Mouse (Mus musculus) urinary bladder, adult 18-20 months (tissue): ENCODE results near the gene Kdm5d.
A peak's percentile ranks its signal among the peaks of the same experiment; 100 is the strongest.

Experiments used
- DNase-seq, 2 experiments: peaks; one replicate each; pipeline ENCODE4 v3.0.0; 2022; ENCODE audit warnings: low spot score in 2 of 2, mixed read lengths in 2 of 2

Gene Kdm5d

DNA sequence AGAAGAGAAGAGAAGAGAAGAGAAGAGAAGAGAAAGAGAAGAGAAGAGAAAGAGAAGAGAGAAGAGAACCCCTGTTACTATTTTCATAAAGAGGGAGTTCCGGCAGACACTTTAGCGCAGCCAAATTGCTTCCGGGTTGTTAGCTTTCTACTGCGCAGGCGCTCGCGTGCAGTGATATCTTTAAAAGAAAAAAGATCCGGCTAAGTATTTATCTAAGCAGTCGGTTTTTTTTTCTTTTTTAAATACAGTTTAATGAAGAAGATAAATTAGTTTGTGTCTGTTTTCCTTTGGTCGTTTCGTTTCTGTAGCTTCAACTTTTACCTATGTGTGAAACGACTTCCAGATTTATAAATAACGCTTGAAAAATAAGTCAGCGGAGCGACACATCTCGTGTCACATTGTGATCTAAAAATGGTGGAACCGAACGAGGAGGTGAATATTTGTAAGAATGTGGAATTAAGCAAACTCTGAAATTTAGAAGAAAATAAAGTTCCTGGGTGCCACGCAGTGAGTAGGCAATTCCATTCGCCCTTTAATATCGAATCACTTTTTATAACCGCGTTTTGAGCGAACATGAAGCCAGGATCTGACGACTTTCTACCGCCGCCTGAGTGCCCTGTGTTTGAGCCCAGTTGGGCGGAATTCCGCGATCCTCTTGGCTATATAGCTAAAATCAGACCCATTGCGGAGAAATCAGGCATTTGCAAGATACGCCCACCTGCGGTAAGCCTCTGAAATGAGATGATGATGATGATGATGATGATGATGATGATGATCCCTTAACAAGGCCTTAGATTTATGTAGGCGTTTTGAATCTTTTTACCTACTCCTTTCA is at the start of gene Kdm5d:
Kdm5d (plus strand) TSS at position 396 of the 835 bp plus-strand sequence.
- peak in 1 of 2 experiments; percentile 3 for DNase-seq

GRCm38 (mm10) chrY:872404-872803 is 25.2 kb upstream of the Kdm5d start:
- DNase-seq = no peak

DNA sequence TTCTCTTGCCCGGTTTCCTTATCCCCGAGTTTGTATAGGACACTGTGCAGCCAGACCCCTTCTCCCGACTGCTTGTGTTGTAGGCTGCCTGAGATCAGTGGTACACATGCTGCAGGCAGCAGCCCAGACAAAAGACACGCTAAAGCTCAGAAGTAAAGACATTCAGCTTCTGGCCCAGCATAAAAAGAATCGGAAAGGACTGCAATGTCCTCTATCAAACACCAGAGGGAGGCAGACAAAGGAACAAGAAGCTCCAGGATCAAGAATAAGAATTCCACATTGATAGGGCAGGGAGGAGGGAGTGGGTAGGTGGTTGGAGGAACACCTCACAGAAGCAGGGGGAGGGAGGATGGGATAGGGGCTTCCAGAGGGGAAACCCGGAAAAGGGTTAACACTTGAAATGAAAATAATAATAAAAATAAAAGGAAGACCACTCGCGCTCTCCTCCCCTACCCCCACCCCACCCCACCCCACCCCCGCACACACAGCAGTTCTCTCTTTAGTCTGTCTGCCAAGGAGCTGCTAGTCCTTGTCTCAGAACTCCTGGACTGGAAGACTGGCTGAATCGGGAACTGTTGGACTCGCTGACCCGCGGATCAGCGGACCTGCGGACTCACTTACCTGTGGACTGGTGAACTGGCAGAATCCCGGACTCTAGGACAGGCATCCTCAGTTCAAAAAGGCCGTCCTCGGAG is 24.6 kb upstream of the Kdm5d start:
- DNase-seq = peak in 1 of 2 experiments; percentile 0
